8 mouse cellular contexts compared by ENCODE assay signal in genomic region chr13:107846621-107847178, GRCm38 (mm10).
DNase-seq lines count a peak whose midpoint lies in the region; ATAC-seq and TF ChIP-seq lines count a peak whose summit lies in the region.

No protein-coding gene starts in this region.

- H3K27ac ChIP-seq in forebrain, embryonic 16.5 days (ENCODE audit: low read length): peak overlapping the region; percentile 16; the same call in 1 of the 2 replicates
- H3K27ac ChIP-seq in kidney, postnatal 0 days: peak overlapping the region; percentile 38
- H3K27ac ChIP-seq in neural tube, embryonic 11.5 days (ENCODE audit: low read depth, low read length): peak overlapping the region; percentile 36; the same call in 1 of the 2 replicates

- peak overlapping the region; percentile 37 for H3K4me2 ChIP-seq in forebrain, embryonic 16.5 days (ENCODE audit: low read length)
- H3K4me2 ChIP-seq in kidney, postnatal 0 days (ENCODE audit: low read length): peak overlapping the region; percentile 48
- no peak overlapping the region for H3K4me2 ChIP-seq in neural tube, embryonic 11.5 days (ENCODE audit: low read depth)

- TF ChIP-seq CTCF in lung, adult 2 months (IDR thresholded peaks at IDR 0.05; ENCODE audit: insufficient read depth, low read length): no peak
- TF ChIP-seq CTCF in kidney, postnatal 0 days (IDR thresholded peaks at IDR 0.05; ENCODE audit: low read depth): no peak

- peak overlapping the region; percentile 28 for H3K4me3 ChIP-seq in lung, adult 2 months (replicated peaks; ENCODE audit: extremely low read depth, low read depth, low read length)
- 0 out of 2 replicates have a peak overlapping the region, but pooled peaks have one; percentile 1 for H3K4me3 ChIP-seq in forebrain, embryonic 16.5 days (replicated peaks; ENCODE audit: low read length)
- H3K4me3 ChIP-seq in kidney, postnatal 0 days (replicated peaks; ENCODE audit: low read depth, low read length): no peak overlapping the region
- no peak overlapping the region for H3K4me3 ChIP-seq in neural tube, embryonic 11.5 days (ENCODE audit: low read depth, low read length)

- H3K9me3 ChIP-seq in forebrain, embryonic 16.5 days (ENCODE audit: control insufficient read depth, low read length): no peaks in the 10 kb centered on the region
- no peaks in the 10 kb centered on the region for H3K9me3 ChIP-seq in kidney, postnatal 0 days (replicated peaks; ENCODE audit: low read length)
- no peaks in the 10 kb centered on the region for H3K9me3 ChIP-seq in neural tube, embryonic 11.5 days (ENCODE audit: control insufficient read depth, low read length)

- no peaks in the 10 kb centered on the region for H3K27me3 ChIP-seq in forebrain, embryonic 16.5 days (replicated peaks; ENCODE audit: control insufficient read depth, insufficient read depth, low read length)
- no peaks in the 10 kb centered on the region for H3K27me3 ChIP-seq in kidney, postnatal 0 days (ENCODE audit: insufficient read depth, low read length)
- no peaks in the 10 kb centered on the region for H3K27me3 ChIP-seq in neural tube, embryonic 11.5 days (ENCODE audit: control insufficient read depth, insufficient read depth, low read length)

- ATAC-seq in forebrain, embryonic 16.5 days: peak; percentile 44
- peak; percentile 57 for ATAC-seq in kidney, postnatal 0 days (replicated peaks; ENCODE audit: low FRiP score, low read depth)
- ATAC-seq in neural tube, embryonic 11.5 days (ENCODE audit: insufficient read depth, low FRiP score, low TSS enrichment): 0 out of 2 replicates have a peak, but pooled peaks have one; percentile 14

- DNase-seq in lung, adult 2 months: peak; percentile 31
- no peak for DNase-seq in lung, postnatal 14 days
- DNase-seq in kidney, postnatal 0 days (ENCODE audit: low spot score): peak; percentile 64
- peak; percentile 60 for DNase-seq in neural tube, embryonic 11.5 days (ENCODE audit: low spot score)
- no peak for DNase-seq in thymus, postnatal 0 days (ENCODE audit: low spot score)
- DNase-seq in spleen, postnatal 4 days (ENCODE audit: low spot score in 2 of 2): no peak
- no peak for DNase-seq in layer of hippocampus, postnatal 25 days (ENCODE audit: extremely low spot score in 1 of 2, low spot score in 1 of 2)

- peaks cover 37% of the 10 kb centered on the region for H3K4me1 ChIP-seq in lung, adult 2 months (ENCODE audit: control insufficient read depth, insufficient read depth, low read length)
- peaks cover 53% of the 10 kb centered on the region for H3K4me1 ChIP-seq in forebrain, embryonic 16.5 days (replicated peaks; ENCODE audit: control insufficient read depth, insufficient read depth, low read length)
- peaks cover 29% of the 10 kb centered on the region for H3K4me1 ChIP-seq in kidney, postnatal 0 days (replicated peaks; ENCODE audit: insufficient read depth, low read length)
- H3K4me1 ChIP-seq in neural tube, embryonic 11.5 days (ENCODE audit: control insufficient read depth, insufficient read depth, low read length): peaks cover 23% of the 10 kb centered on the region

- WGBS in lung, adult 2 months: 26% methylated on average over 10 of the region's 10 CpGs
- 2% methylated on average over 10 of the region's 10 CpGs for WGBS in forebrain, embryonic 16.5 days
- WGBS in kidney, postnatal 0 days: 34% methylated on average over 10 of the region's 10 CpGs
- WGBS in neural tube, embryonic 11.5 days: 32% methylated on average over 10 of the region's 10 CpGs

- no peak overlapping the region for H3K9ac ChIP-seq in forebrain, embryonic 16.5 days (replicated peaks; ENCODE audit: low read depth, low read length)
- H3K9ac ChIP-seq in kidney, postnatal 0 days (ENCODE audit: low read depth, low read length): peak overlapping the region; percentile 0; the same call in 1 of the 2 replicates
- H3K9ac ChIP-seq in neural tube, embryonic 11.5 days (ENCODE audit: low read length): no peak overlapping the region

- H3K36me3 ChIP-seq in forebrain, embryonic 16.5 days (ENCODE audit: control insufficient read depth, insufficient read depth): no peaks in the 10 kb centered on the region
- H3K36me3 ChIP-seq in kidney, postnatal 0 days (ENCODE audit: insufficient read depth, low read length): no peaks in the 10 kb centered on the region
- H3K36me3 ChIP-seq in neural tube, embryonic 11.5 days (ENCODE audit: control insufficient read depth, insufficient read depth, low read length): no peaks in the 10 kb centered on the region; the same call in 1 of the 2 replicates

- TF ChIP-seq POLR2A in lung, adult 2 months (IDR thresholded peaks at IDR 0.05; ENCODE audit: borderline replicate concordance, extremely low read depth, low read depth, low read length): no peak

Comparison
In these comparisons a context has a peak if more than half of its experiments do, and no peak if none do; other contexts are left out.
1. DNase-seq: peak in lung, adult 2 months (single experiment), kidney, postnatal 0 days (single experiment) and neural tube, embryonic 11.5 days (single experiment); none in lung, postnatal 14 days (single experiment), thymus, postnatal 0 days (single experiment), spleen, postnatal 4 days (0 of 2) and layer of hippocampus, postnatal 25 days (0 of 2).
2. H3K4me3 ChIP-seq: peak in lung, adult 2 months (single experiment) and forebrain, embryonic 16.5 days (single experiment); none in kidney, postnatal 0 days (single experiment) and neural tube, embryonic 11.5 days (single experiment).
3. Peak in every context shown above with its lines, with median percentiles within 50 percentile points of each other: ATAC-seq and H3K27ac ChIP-seq.